Mouse (Mus musculus): Measurements from ENCODE around the gene Nlgn3. TPM values are rescaled to one million over a fixed set of nuclear protein-coding genes. Genes with fewer than 3 reads are reported as not detected.

The Nlgn3 gene
- total RNA-seq, 2 experiments from 2014 or later, result not detected

DNA sequence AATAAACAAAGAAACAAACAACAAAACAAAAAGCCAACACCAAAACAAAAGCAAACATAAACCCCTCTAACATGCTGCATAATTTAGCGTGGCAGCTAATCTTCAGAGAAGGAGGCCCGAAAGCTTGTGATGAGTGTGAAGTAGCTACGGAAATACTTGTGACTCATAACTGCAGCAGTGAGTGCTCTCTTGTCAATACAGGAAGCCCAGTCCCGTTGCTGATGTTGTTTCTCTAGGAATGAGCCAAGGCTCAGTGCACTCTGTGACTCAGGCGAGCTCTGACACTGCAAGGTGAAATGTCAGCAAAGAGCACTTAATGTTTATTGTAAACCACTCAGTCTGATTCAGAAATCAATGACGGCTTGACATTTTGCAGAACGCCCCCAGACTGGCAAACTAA is 70.0 kb downstream of the Nlgn3 start:
- ATAC-seq (replicated peaks; ENCODE audit: poor library complexity, severe bottlenecking), result no peak

DNA sequence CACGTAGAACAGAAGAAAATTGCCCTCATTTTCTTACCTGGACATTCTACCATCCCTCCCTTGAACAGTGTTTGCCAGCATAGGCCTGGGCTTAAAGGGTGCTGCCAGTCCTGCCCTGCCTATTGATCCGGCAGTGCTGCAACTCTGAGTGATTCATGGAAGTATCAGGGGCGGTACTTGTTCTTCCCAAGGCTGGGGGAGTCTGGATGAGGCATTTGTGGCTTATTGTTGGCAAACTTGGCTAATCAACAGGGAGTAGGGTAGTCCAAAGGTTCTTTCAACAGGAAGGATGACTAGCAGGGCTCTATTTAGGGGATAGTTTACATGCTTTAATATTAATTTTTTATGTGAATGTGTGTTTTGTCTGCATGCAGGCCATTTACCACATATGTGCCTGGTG is 71.6 kb downstream of the Nlgn3 start:
- no peak for ATAC-seq (replicated peaks; ENCODE audit: poor library complexity, severe bottlenecking)

GRCm38 (mm10) chrX:101372946-101373345 is 74.0 kb downstream of the Nlgn3 start:
- ATAC-seq (replicated peaks; ENCODE audit: poor library complexity, severe bottlenecking), result no peak

Other genes with a start within 250 kb of the Nlgn3 start
- gene Tex11, start 239.5 kb upstream of the Nlgn3 start, total RNA-seq (2014; fragmentation: Nextera tagmentation), result not detected in 2 replicates
- gene Tex11, start 239.5 kb upstream of the Nlgn3 start, total RNA-seq (2017), result 0.17 TPM in 1 of 2 replicates, not detected in the other
- gene Slc7a3, start 213.1 kb upstream of the Nlgn3 start, total RNA-seq (2014; fragmentation: Nextera tagmentation), result not detected in 2 replicates
- 0.13 TPM in 1 of 2 replicates, not detected in the other for gene Slc7a3, start 213.1 kb upstream of the Nlgn3 start, total RNA-seq (2017)
- 50.9 and 62.8 TPM in 2 replicates for gene Snx12, start 76.6 kb upstream of the Nlgn3 start, total RNA-seq (2014; fragmentation: Nextera tagmentation)
- 62.9 and 66.1 TPM in 2 replicates for gene Snx12, start 76.6 kb upstream of the Nlgn3 start, total RNA-seq (2017)
- 7.0 and 14.4 TPM in 2 replicates for gene Foxo4, start 44.6 kb upstream of the Nlgn3 start, total RNA-seq (2014; fragmentation: Nextera tagmentation)
- 12.8 and 16.9 TPM in 2 replicates for gene Foxo4, start 44.6 kb upstream of the Nlgn3 start, total RNA-seq (2017)
- gene Gm614, start 35.2 kb upstream of the Nlgn3 start, total RNA-seq (2014; fragmentation: Nextera tagmentation), result not detected in 2 replicates
- gene Gm614, start 35.2 kb upstream of the Nlgn3 start, total RNA-seq (2017), result not detected in 2 replicates
- gene Il2rg, start 30.9 kb upstream of the Nlgn3 start, total RNA-seq (2014; fragmentation: Nextera tagmentation), result 21.7 and 33.1 TPM in 2 replicates
- 20.2 and 23.4 TPM in 2 replicates for gene Il2rg, start 30.9 kb upstream of the Nlgn3 start, total RNA-seq (2017)
- not detected in 2 replicates for gene Gm20489, start 30.1 kb upstream of the Nlgn3 start, total RNA-seq (2014; fragmentation: Nextera tagmentation)
- not detected in 2 replicates for gene Gm20489, start 30.1 kb upstream of the Nlgn3 start, total RNA-seq (2017)
- gene Med12, start 25.1 kb upstream of the Nlgn3 start, total RNA-seq (2014; fragmentation: Nextera tagmentation), result 55.4 and 65.2 TPM in 2 replicates
- gene Med12, start 25.1 kb upstream of the Nlgn3 start, total RNA-seq (2017), result 35.2 and 40.1 TPM in 2 replicates
- not detected in 2 replicates for gene Gjb1, start 77.2 kb downstream of the Nlgn3 start, total RNA-seq (2014; fragmentation: Nextera tagmentation)
- not detected in 2 replicates for gene Gjb1, start 77.2 kb downstream of the Nlgn3 start, total RNA-seq (2017)
- 48.8 and 50.6 TPM in 2 replicates for gene Zmym3, start 121.7 kb downstream of the Nlgn3 start, total RNA-seq (2014; fragmentation: Nextera tagmentation)
- gene Zmym3, start 121.7 kb downstream of the Nlgn3 start, total RNA-seq (2017), result 33.7 and 52.5 TPM in 2 replicates
- 239 and 268 TPM in 2 replicates for gene Nono, start 130.2 kb downstream of the Nlgn3 start, total RNA-seq (2014; fragmentation: Nextera tagmentation)
- gene Nono, start 130.2 kb downstream of the Nlgn3 start, total RNA-seq (2017), result 475 and 508 TPM in 2 replicates
- gene Itgb1bp2, start 149.9 kb downstream of the Nlgn3 start, total RNA-seq (2014; fragmentation: Nextera tagmentation), result 2.9 TPM in 1 of 2 replicates, not detected in the other
- 4.0 TPM in 1 of 2 replicates, not detected in the other for gene Itgb1bp2, start 149.9 kb downstream of the Nlgn3 start, total RNA-seq (2017)
- gene Taf1, start 233.6 kb downstream of the Nlgn3 start, total RNA-seq (2014; fragmentation: Nextera tagmentation), result 38.6 and 43.4 TPM in 2 replicates
- gene Taf1, start 233.6 kb downstream of the Nlgn3 start, total RNA-seq (2017), result 51.1 and 62.5 TPM in 2 replicates